Mouse (Mus musculus) CH12.LX (cell line): ENCODE results near the gene Slc48a1. TPM values are rescaled to one million over a fixed set of nuclear protein-coding genes. Genes with fewer than 3 reads are reported as not detected.

ENCODE experiments used
- DNase-seq: peaks from one replicate; pipeline ENCODE4 v3.0.0-alpha.2; 2013; ENCODE audit errors: extremely low read depth
- H3K27ac ChIP-seq: 2 replicates; pipeline ENCODE4 v1.5.1; 2012; ENCODE audit warnings: low read depth, mild to moderate bottlenecking, control low read depth, moderate library complexity; ENCODE audit not compliant: insufficient read depth
- H3K27me3 ChIP-seq: replicated peaks from 2 replicates; pipeline ENCODE3; 2012; ENCODE audit warnings: inconsistent platforms
- H3K36me3 ChIP-seq, 2 experiments: replicated peaks in 1 of 2; 2 replicates each; pipeline versions ENCODE3 to v1.6.1; 2012; ENCODE audit warnings: inconsistent platforms in 1 of 2, low read length in 1 of 2, mild to moderate bottlenecking in 1 of 2, mixed read lengths in 1 of 2, moderate library complexity in 1 of 2; ENCODE audit not compliant: control insufficient read depth in 1 of 2, insufficient read depth in 1 of 2
- H3K4me1 ChIP-seq, 2 experiments: 2 replicates each; pipeline ENCODE4 v1.6.1; 2012; ENCODE audit warnings: inconsistent platforms in 1 of 2, moderate library complexity in 1 of 2; ENCODE audit not compliant: insufficient read depth in 2 of 2, control insufficient read depth in 1 of 2
- H3K4me2 ChIP-seq: 2 replicates; pipeline ENCODE4 v1.6.1; 2012; ENCODE audit warnings: low read depth, mild to moderate bottlenecking, control low read depth; ENCODE audit not compliant: poor library complexity, insufficient read depth, severe bottlenecking
- H3K4me3 ChIP-seq, 3 experiments: fragments of 150-350 bp in 1 of 3; sonication (generic) in 1 of 3; replicated peaks in 1 of 3; 2 replicates each; pipeline versions ENCODE3 to v1.5.1; 2011 to 2012; ENCODE audit warnings: low read depth in 2 of 3, low read length in 2 of 3, mild to moderate bottlenecking in 2 of 3, moderate library complexity in 2 of 3, control low read depth in 1 of 3, improper control_type of control experiment in 1 of 3, inconsistent platforms in 1 of 3, mixed read lengths in 1 of 3; ENCODE audit not compliant: poor library complexity in 1 of 3
- H3K79me2 ChIP-seq: replicated peaks from 2 replicates; pipeline ENCODE4 v1.6.1; 2012; ENCODE audit warnings: mild to moderate bottlenecking, moderate library complexity; ENCODE audit not compliant: control insufficient read depth, poor library complexity, insufficient read depth, severe bottlenecking; ENCODE audit errors: extremely low read depth
- H3K9ac ChIP-seq: 2 replicates; pipeline ENCODE4 v1.6.1; 2012; ENCODE audit warnings: low read depth, mild to moderate bottlenecking, control low read depth, moderate library complexity; ENCODE audit not compliant: insufficient read depth
- H3K9me3 ChIP-seq: replicated peaks from 2 replicates; pipeline ENCODE3; 2012; ENCODE audit warnings: low read length, inconsistent platforms, mixed read lengths
- BHLHE40 ChIP-seq: IDR thresholded peaks from 2 replicates; pipeline ENCODE4 v1.6.1; 2011; ENCODE audit warnings: mild to moderate bottlenecking, low read depth, low read length, improper control_type of control experiment
- CHD1 ChIP-seq: IDR thresholded peaks from 2 replicates; pipeline ENCODE4 v1.6.1; 2012; ENCODE audit warnings: low read depth, low read length, improper control_type of control experiment, inconsistent platforms
- CHD2 ChIP-seq: IDR thresholded peaks from 2 replicates; pipeline ENCODE4 v1.6.1; 2011; ENCODE audit warnings: low read length, improper control_type of control experiment
- CTCF ChIP-seq, 2 experiments: IDR thresholded peaks in 1 of 2; conservative IDR thresholded peaks in 1 of 2; 2 replicates each; pipeline ENCODE4 v1.5.1; 2011 to 2012; ENCODE audit warnings: low read depth in 2 of 2, low read length in 2 of 2, improper control_type of control experiment in 1 of 2, inconsistent platforms in 1 of 2, mild to moderate bottlenecking in 1 of 2, moderate library complexity in 1 of 2
- ELF1 ChIP-seq: IDR thresholded peaks from 2 replicates; pipeline ENCODE4 v1.6.1; 2014; ENCODE audit warnings: low read depth, mild to moderate bottlenecking, inconsistent platforms, low read length, improper control_type of control experiment
- EP300 ChIP-seq: IDR thresholded peaks from 2 replicates; pipeline ENCODE4 v1.6.1; 2011; ENCODE audit warnings: low read length, improper control_type of control experiment
- HCFC1 ChIP-seq: IDR thresholded peaks from 2 replicates; pipeline ENCODE4 v1.6.1; 2012; ENCODE audit warnings: low read depth, mild to moderate bottlenecking, inconsistent platforms, low read length, improper control_type of control experiment
- JUN ChIP-seq: IDR thresholded peaks from 2 replicates; pipeline ENCODE4 v1.6.1; 2011; ENCODE audit warnings: low read depth, mild to moderate bottlenecking, low read length, improper control_type of control experiment, moderate library complexity; ENCODE audit not compliant: insufficient read depth
- JUND ChIP-seq: conservative IDR thresholded peaks from 2 replicates; pipeline ENCODE4 v1.6.1; 2011; ENCODE audit warnings: low read depth, low read length, improper control_type of control experiment
- MAZ ChIP-seq: IDR thresholded peaks from 2 replicates; pipeline ENCODE4 v1.6.1; 2012; ENCODE audit warnings: low read depth, mild to moderate bottlenecking, inconsistent platforms, low read length, improper control_type of control experiment, moderate library complexity
- MEF2A ChIP-seq: IDR thresholded peaks from 2 replicates; pipeline ENCODE4 v1.6.1; 2014; ENCODE audit warnings: low read depth, mild to moderate bottlenecking, inconsistent platforms, low read length, improper control_type of control experiment, borderline replicate concordance
- NELFE ChIP-seq: IDR thresholded peaks from 2 replicates; pipeline ENCODE4 v1.6.1; 2011; ENCODE audit warnings: low read depth, low read length, improper control_type of control experiment
- NRF1 ChIP-seq: IDR thresholded peaks from 2 replicates; pipeline ENCODE4 v1.6.1; 2014; ENCODE audit warnings: low read depth, mild to moderate bottlenecking, inconsistent platforms, low read length, improper control_type of control experiment, moderate library complexity
- POLR2A ChIP-seq: IDR thresholded peaks from 2 replicates; pipeline ENCODE4 v1.6.1; 2011; ENCODE audit warnings: low read depth, mild to moderate bottlenecking, improper control_type of control experiment, low read length
- RCOR1 ChIP-seq: conservative IDR thresholded peaks from 2 replicates; pipeline ENCODE4 v1.6.1; 2012; ENCODE audit warnings: low read depth, mild to moderate bottlenecking, inconsistent platforms, low read length, improper control_type of control experiment
- SIN3A ChIP-seq: IDR thresholded peaks from 2 replicates; pipeline ENCODE4 v1.6.1; 2012; ENCODE audit warnings: low read length, improper control_type of control experiment, inconsistent platforms
- TBP ChIP-seq: conservative IDR thresholded peaks from 2 replicates; pipeline ENCODE4 v1.6.1; 2011; ENCODE audit warnings: low read depth, low read length, improper control_type of control experiment
- TCF12 ChIP-seq: IDR thresholded peaks from 2 replicates; pipeline ENCODE4 v1.6.1; 2014; ENCODE audit warnings: low read depth, mild to moderate bottlenecking, inconsistent platforms, low read length, improper control_type of control experiment
- UBTF ChIP-seq: IDR thresholded peaks from 2 replicates; pipeline ENCODE4 v1.6.1; 2012; ENCODE audit warnings: low read depth, mild to moderate bottlenecking, inconsistent platforms, low read length, improper control_type of control experiment, moderate library complexity
- USF1 ChIP-seq: IDR thresholded peaks from 2 replicates; pipeline ENCODE4 v1.6.1; 2014; ENCODE audit warnings: low read depth, mild to moderate bottlenecking, inconsistent platforms, low read length, improper control_type of control experiment
- dilution Hi-C: fragments of 300-500 bp; cut with MboI; formaldehyde crosslinking; loops from 2 replicates; pipeline ENCODE4 v1.14.3; 2020; ENCODE audit warnings: low sequenced_read_pairs; ENCODE audit not compliant: extremely low pct_unique_long_range_greater_than_20kb, extremely low pct_ligation_motif_present
- in situ Hi-C: fragments of 300-500 bp; cut with MboI; formaldehyde crosslinking; loops from 3 replicates; pipeline ENCODE4 v1.14.3; 2019; ENCODE audit warnings: low sequenced_read_pairs, low pct_ligation_motif_present, low pct_unique_long_range_greater_than_20kb, mixed read lengths
- polyA plus RNA-seq: library from polyadenylated mRNA; unstranded; fragments of >175 nt; gene quantifications from 2 replicates; pipeline ENCODE4 v1.2.1, GENCODE M21; 2012; ENCODE audit warnings: low read depth; ENCODE audit not compliant: insufficient read length
- total RNA-seq, 2 experiments: library from RNA; depleted of rRNA; stranded (reverse); fragments of 300-350 nt in 1 of 2; fragments of >200 nt in 1 of 2; gene quantifications; 2 replicates each; pipeline ENCODE4 v1.2.3; 2012 to 2014

Gene Slc48a1
- total and polyA plus RNA-seq, 3 experiments: 23.2 to 56.0 (median 39.4) TPM

- Histone ChIP-seq H3K9me3 (no peaks in the 10 kb centered on the region), H3K4me2 (peak overlapping the region; percentile 44), H3K27ac (peak overlapping the region; percentile 51), H3K4me3 (peak overlapping the region; percentile 65 to 92 (median 68)), H3K4me1 (peaks cover 30 to 50% of the 10 kb centered on the region in 2 experiments), H3K27me3 (peaks cover 3% of the 10 kb centered on the region), H3K79me2 (peaks cover 39% of the 10 kb centered on the region), H3K9ac (peak overlapping the region; percentile 84), H3K36me3 (no peaks in the 10 kb centered on the region)
- dilution Hi-C loops (no loop called here), in situ Hi-C loops (loop anchor here (25.0 kb wide), 1 partner anchor 369 kb away; no protein-coding TSS in a partner anchor)
- peak; percentile 62 for TF ChIP-seq CHD2
- no peak for TF ChIP-seq TBP
- TF ChIP-seq TCF12: 0 out of 2 replicates have a peak, but pooled peaks have one; percentile 27
- peak; percentile 53 for TF ChIP-seq POLR2A
- TF ChIP-seq NRF1: 0 out of 2 replicates have a peak, but pooled peaks have one; percentile 37
- peak; percentile 71 for TF ChIP-seq BHLHE40
- no peak for TF ChIP-seq SIN3A
- peak in 1 of 2 experiments; percentile 18; a peak in 1 of 4 replicates for TF ChIP-seq CTCF (conservative IDR thresholded peaks at IDR 0.05 in 1 of 2, IDR thresholded peaks at IDR 0.05 in 1 of 2; ENCODE audit: low read depth in 2 of 2, low read length in 2 of 2)
- TF ChIP-seq UBTF: peak; percentile 49
- TF ChIP-seq JUND: no peak
- peak; percentile 55; the same call in 1 of the 2 replicates for TF ChIP-seq MAZ
- peak; percentile 60 for TF ChIP-seq ELF1
- no peak for TF ChIP-seq JUN
- DNase-seq: peak; percentile 75
These were observed 53.1 kb downstream of the Slc48a1 start for GRCm38 (mm10) chr15:97831242-97831986.

GRCm38 (mm10) chr15:97831987-97832640, 53.8 kb downstream of the Slc48a1 start:
- H3K79me2 ChIP-seq: peaks cover 34% of the 10 kb centered on the region
- no peak for DNase-seq
- no peaks in the 10 kb centered on the region for H3K9me3 ChIP-seq
- H3K9ac ChIP-seq: peak overlapping the region; percentile 84
- H3K27me3 ChIP-seq: peaks cover 3% of the 10 kb centered on the region
- H3K36me3 ChIP-seq: no peaks in the 10 kb centered on the region
- dilution Hi-C loops: no loop called here
- peaks cover 30 to 50% of the 10 kb centered on the region in 2 experiments for H3K4me1 ChIP-seq
- H3K4me2 ChIP-seq: peak overlapping the region; percentile 44
- in situ Hi-C loops: loop anchor here (25.0 kb wide), 1 partner anchor 370 kb away; no protein-coding TSS in a partner anchor
- peak overlapping the region; percentile 51 for H3K27ac ChIP-seq
- TF ChIP-seq TBP: no peak
- no peak for TF ChIP-seq USF1
- TF ChIP-seq JUND: no peak
- TF ChIP-seq RCOR1: no peak
- TF ChIP-seq CHD1: no peak
- no peak for TF ChIP-seq MAZ
- no peak for TF ChIP-seq NRF1
- TF ChIP-seq CTCF (conservative IDR thresholded peaks at IDR 0.05 in 1 of 2, IDR thresholded peaks at IDR 0.05 in 1 of 2; ENCODE audit: low read depth in 2 of 2, low read length in 2 of 2): no peak
- no peak for TF ChIP-seq HCFC1
- TF ChIP-seq EP300: no peak
- no peak for TF ChIP-seq MEF2A
- TF ChIP-seq JUN: no peak
- TF ChIP-seq NELFE: no peak
- peak overlapping the region; percentile 65 to 92 (median 68) for H3K4me3 ChIP-seq
